Mouse (Mus musculus) heart, postnatal 0 days (tissue): ENCODE data around the gene Vsig10. TPM values are rescaled to one million over a fixed set of nuclear protein-coding genes. Genes with fewer than 3 reads are reported as not detected.

Source experiments
- ATAC-seq: fragments of 200-750 bp; cut with Nextera tagmentation; 2 replicates; pipeline ENCODE4 v1.8.0; 2017; ENCODE audit warnings: low read depth, moderate number of reproducible peaks, moderate library complexity; ENCODE audit not compliant: insufficient read depth
- DNase-seq: peaks from one replicate; pipeline ENCODE4 v3.0.0-alpha.2; 2016; ENCODE audit warnings: low spot score
- H3K27ac ChIP-seq: fragments of 300-500 bp; sonication (generic); 2 replicates; pipeline ENCODE4 v1.5.1; 2014; ENCODE audit warnings: low read depth, mild to moderate bottlenecking
- H3K27me3 ChIP-seq: fragments of 300-500 bp; sonication (generic); 2 replicates; pipeline ENCODE4 v1.6.1; 2014; ENCODE audit warnings: low read length, mixed read lengths; ENCODE audit not compliant: control insufficient read depth, insufficient read depth
- H3K36me3 ChIP-seq: fragments of 300-500 bp; sonication (generic); replicated peaks from 2 replicates; pipeline ENCODE4 v1.6.1; 2014; ENCODE audit warnings: low read length, mixed read lengths; ENCODE audit not compliant: control insufficient read depth, insufficient read depth
- H3K4me1 ChIP-seq: fragments of 300-500 bp; sonication (generic); 2 replicates; pipeline ENCODE4 v1.6.1; 2014; ENCODE audit warnings: antibody characterized with exemption; ENCODE audit not compliant: control insufficient read depth, insufficient read depth
- H3K4me2 ChIP-seq: fragments of 300-500 bp; sonication (generic); 2 replicates; pipeline ENCODE4 v1.6.1; 2014; ENCODE audit warnings: low read depth, mild to moderate bottlenecking, low read length, moderate library complexity
- H3K4me3 ChIP-seq: fragments of 300-500 bp; sonication (generic); 2 replicates; pipeline ENCODE4 v1.5.1; 2014; ENCODE audit warnings: low read depth, low read length
- H3K9ac ChIP-seq: fragments of 300-500 bp; sonication (generic); replicated peaks from 2 replicates; pipeline ENCODE4 v1.6.1; 2014; ENCODE audit warnings: low read depth, low read length, mixed read lengths
- H3K9me3 ChIP-seq: fragments of 300-500 bp; sonication (generic); replicated peaks from 2 replicates; pipeline ENCODE4 v1.6.1; 2016; ENCODE audit warnings: low read length; ENCODE audit not compliant: control insufficient read depth
- CTCF ChIP-seq: IDR thresholded peaks from 2 replicates; pipeline ENCODE4 v1.5.1; 2016; ENCODE audit warnings: antibody characterized with exemption, control low read depth, low read depth
- EP300 ChIP-seq: IDR thresholded peaks from 2 replicates; pipeline ENCODE4 v1.6.1; 2016; ENCODE audit warnings: antibody characterized with exemption, low read depth
- WGBS: fragments of 180-500 bp; shearing (Covaris S2); extraction: QIAGEN DNeasy Blood & Tissue Kit; methylation state at CpG from one replicate; pipeline ENCODE4 v1.1.7; 2014; 5-methylcytosine and 5-hydroxymethylcytosine counted together
- polyA plus RNA-seq: library from polyadenylated mRNA; unstranded; fragments of >200 nt; fragmentation: Nextera tagmentation; extraction: Ambion mirVana; gene quantifications from 2 replicates; pipeline ENCODE4 v1.2.1, GENCODE M21; 2015
- total RNA-seq: library from RNA; depleted of rRNA; stranded (reverse); fragments of >200 nt; gene quantifications from 2 replicates; pipeline ENCODE4 v1.2.3, GENCODE M21; 2014; ENCODE audit warnings: low replicate concordance

Vsig10 gene
- total and polyA plus RNA-seq, 2 experiments from 2014 or later = 7.2 to 11.6 TPM

GRCm38 (mm10) chr5:117303691-117304579 lies 14.9 kb upstream of the Vsig10 start:
- Histone ChIP-seq H3K27me3 (no peaks in the 10 kb centered on the region), H3K4me2 (no peak overlapping the region), H3K4me3 (no peak overlapping the region), H3K36me3 (no peaks in the 10 kb centered on the region), H3K9me3 (0 out of 2 replicates have a peak, but pooled peaks cover 2% of the 10 kb centered on the region), H3K9ac (no peak overlapping the region), H3K27ac (peak overlapping the region; percentile 58), H3K4me1 (0 out of 2 replicates have a peak, but pooled peaks cover 8% of the 10 kb centered on the region)
- DNase-seq (no peak), ATAC-seq (no peak)
- WGBS = 31% methylated on average over 18 of the region's 18 CpGs
- no peak for TF ChIP-seq EP300
- TF ChIP-seq CTCF = no peak

DNA sequence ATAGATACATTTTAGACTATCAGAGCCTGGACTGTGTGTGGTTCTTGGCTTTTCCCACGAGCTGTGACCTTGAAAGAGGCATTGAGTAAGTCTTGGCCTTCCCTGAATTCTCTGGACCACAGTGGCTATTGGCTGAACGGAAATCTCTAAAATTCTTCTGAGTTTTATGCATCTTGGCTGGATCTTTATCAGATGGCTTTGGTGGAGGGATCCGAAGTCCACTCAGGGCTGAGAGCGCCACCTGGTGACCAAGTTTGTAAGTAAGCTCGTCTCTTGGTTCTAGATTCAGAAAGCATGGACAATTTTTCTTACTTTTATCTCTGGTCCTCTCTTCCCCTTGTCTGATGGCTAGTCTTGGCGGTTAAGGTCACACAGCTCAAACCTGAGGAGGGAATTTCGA lies 13.9 kb upstream of the Vsig10 start:
- 0 out of 2 replicates have a peak, but pooled peaks cover 2% of the 10 kb centered on the region for H3K9me3 ChIP-seq
- ATAC-seq = no peak
- 60% methylated on average over 7 of the region's 7 CpGs for WGBS

DNA sequence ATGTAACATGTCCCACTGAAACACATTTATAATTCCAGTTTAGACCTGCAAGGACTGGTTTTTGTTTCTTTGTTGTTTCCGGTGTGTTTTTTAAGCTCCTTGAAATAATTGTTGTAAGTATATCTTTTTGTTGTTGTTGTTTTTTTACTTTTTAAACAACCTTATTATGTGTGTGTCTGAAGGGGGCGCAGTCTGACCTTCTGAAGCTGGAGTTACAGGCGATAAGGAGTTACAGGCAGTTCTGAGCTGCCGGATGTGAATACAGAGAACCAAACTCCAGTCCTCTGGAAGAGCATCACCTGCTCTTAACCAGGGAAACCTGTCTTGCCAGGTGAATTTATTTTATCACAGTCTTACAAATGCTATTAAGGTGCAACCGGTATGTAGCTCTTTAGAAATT lies 13.1 kb upstream of the Vsig10 start:
- TF ChIP-seq CTCF (no peak), EP300 (no peak)
- no peak overlapping the region for H3K9ac ChIP-seq
- H3K27ac ChIP-seq = no peak overlapping the region
- ATAC-seq (no peak), DNase-seq (no peak)
- no peaks in the 10 kb centered on the region for H3K36me3 ChIP-seq
- no peak overlapping the region for H3K4me2 ChIP-seq
- 0 out of 2 replicates have a peak, but pooled peaks cover 2% of the 10 kb centered on the region for H3K9me3 ChIP-seq
- H3K4me1 ChIP-seq = 0 out of 2 replicates have a peak, but pooled peaks cover 8% of the 10 kb centered on the region
- no peaks in the 10 kb centered on the region for H3K27me3 ChIP-seq
- H3K4me3 ChIP-seq = no peak overlapping the region
- 84% methylated on average over 5 of the region's 5 CpGs for WGBS

More for the DNA sequence above, 13.9 kb upstream of the Vsig10 start:
- H3K36me3 ChIP-seq = no peaks in the 10 kb centered on the region
- H3K27ac ChIP-seq = no peak overlapping the region
- H3K27me3 ChIP-seq = no peaks in the 10 kb centered on the region
- no peak for DNase-seq
- H3K4me1 ChIP-seq = 0 out of 2 replicates have a peak, but pooled peaks cover 8% of the 10 kb centered on the region
- H3K4me2 ChIP-seq = no peak overlapping the region
- no peak overlapping the region for H3K4me3 ChIP-seq
- no peak overlapping the region for H3K9ac ChIP-seq
- TF ChIP-seq EP300 (no peak), CTCF (peak; percentile 51)

DNA sequence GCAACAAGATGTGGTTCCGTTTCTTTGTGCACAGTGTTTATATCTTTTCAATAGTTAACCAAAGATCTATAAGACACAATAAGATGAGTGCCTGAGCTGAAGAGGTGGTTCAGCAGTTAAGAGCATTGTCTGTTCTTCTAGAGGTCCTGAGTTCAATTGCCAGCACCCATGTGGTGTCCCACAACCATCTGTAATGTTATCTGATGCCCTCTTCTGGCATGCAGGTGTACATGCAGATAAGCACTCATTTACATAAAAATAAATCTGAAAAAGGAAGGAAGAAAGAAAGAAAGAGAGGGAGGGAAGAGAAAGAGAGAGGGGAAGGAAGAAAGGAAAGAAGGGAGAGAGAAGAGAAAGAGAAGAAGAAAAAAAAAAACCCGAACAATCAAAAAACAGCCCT lies 12.1 kb upstream of the Vsig10 start:
- H3K9me3 ChIP-seq = 0 out of 2 replicates have a peak, but pooled peaks cover 2% of the 10 kb centered on the region
- TF ChIP-seq CTCF (no peak), EP300 (no peak)
- ATAC-seq = no peak
- DNase-seq = no peak
- no peak overlapping the region for H3K4me3 ChIP-seq
- no peak overlapping the region for H3K27ac ChIP-seq
- no peaks in the 10 kb centered on the region for H3K27me3 ChIP-seq
- H3K4me1 ChIP-seq = 0 out of 2 replicates have a peak, but pooled peaks cover 8% of the 10 kb centered on the region
- H3K36me3 ChIP-seq = no peaks in the 10 kb centered on the region
- WGBS = 83% methylated on average over 2 of the region's 2 CpGs
- no peak overlapping the region for H3K4me2 ChIP-seq
- H3K9ac ChIP-seq = no peak overlapping the region

DNA sequence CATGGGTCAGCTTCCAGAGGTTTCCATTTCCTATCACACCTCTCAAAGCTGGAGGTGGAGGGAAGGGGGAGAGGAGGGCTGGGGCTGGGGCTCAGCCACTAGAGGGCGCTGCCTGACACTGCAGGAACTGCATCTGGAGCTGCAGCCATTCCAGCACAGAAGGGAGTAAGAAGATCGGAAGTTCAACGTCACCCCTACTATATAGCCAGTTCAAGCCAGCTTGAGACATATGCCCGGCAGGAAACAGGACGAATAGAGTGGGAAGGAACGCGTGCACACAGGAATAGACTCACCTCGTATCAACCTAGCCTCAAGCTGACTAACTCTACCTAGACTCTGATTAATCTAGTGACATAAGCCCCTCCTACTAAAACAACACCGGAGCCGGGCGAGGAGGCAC lies 11.2 kb upstream of the Vsig10 start:
- H3K9me3 ChIP-seq = 0 out of 2 replicates have a peak, but pooled peaks cover 2% of the 10 kb centered on the region
- H3K36me3 ChIP-seq = no peaks in the 10 kb centered on the region
- ATAC-seq = peak; percentile 80
- WGBS = 18% methylated on average over 11 of the region's 11 CpGs
- H3K27me3 ChIP-seq = no peaks in the 10 kb centered on the region
- TF ChIP-seq CTCF (peak; percentile 81), EP300 (no peak)
- DNase-seq = peak; percentile 70
- no peak overlapping the region for H3K4me2 ChIP-seq
- H3K9ac ChIP-seq = no peak overlapping the region
- no peak overlapping the region for H3K4me3 ChIP-seq
- no peak overlapping the region for H3K27ac ChIP-seq
- 0 out of 2 replicates have a peak, but pooled peaks cover 8% of the 10 kb centered on the region for H3K4me1 ChIP-seq
